Mouse (Mus musculus) hindbrain, embryonic 11.5 days (tissue): ENCODE results near the gene Pbrm1. TPM values are rescaled to one million over a fixed set of nuclear protein-coding genes. Genes with fewer than 3 reads are reported as not detected.

Experiments
- ATAC-seq: fragments of 200-750 bp; cut with Nextera tagmentation; 2 replicates; pipeline ENCODE4 v1.8.0; 2017; ENCODE audit warnings: mild to moderate bottlenecking, moderate TSS enrichment, moderate library complexity; ENCODE audit not compliant: low FRiP score
- DNase-seq: peaks from one replicate; pipeline ENCODE4 v3.0.0-alpha.2; 2015; ENCODE audit warnings: low spot score
- H3K27ac ChIP-seq: fragments of 300-500 bp; sonication (generic); 2 replicates; pipeline ENCODE4 v1.5.1; 2014; ENCODE audit warnings: mild to moderate bottlenecking, low read depth, low read length
- H3K27me3 ChIP-seq: fragments of 300-500 bp; sonication (generic); 2 replicates; pipeline ENCODE4 v1.6.1; 2014; ENCODE audit warnings: mild to moderate bottlenecking, low read length, moderate library complexity, mixed read lengths; ENCODE audit not compliant: control insufficient read depth, insufficient read depth
- H3K36me3 ChIP-seq: fragments of 300-500 bp; sonication (generic); 2 replicates; pipeline ENCODE4 v1.6.1; 2014; ENCODE audit warnings: mild to moderate bottlenecking, low read length, moderate library complexity, mixed read lengths; ENCODE audit not compliant: control insufficient read depth, insufficient read depth
- H3K4me1 ChIP-seq: fragments of 300-500 bp; sonication (generic); replicated peaks from 2 replicates; pipeline ENCODE4 v1.6.1; 2014; ENCODE audit warnings: low read length, mixed read lengths; ENCODE audit not compliant: control insufficient read depth, insufficient read depth
- H3K4me2 ChIP-seq: fragments of 300-500 bp; sonication (generic); replicated peaks from 2 replicates; pipeline ENCODE4 v1.6.1; 2014; ENCODE audit warnings: mild to moderate bottlenecking, low read depth, low read length
- H3K4me3 ChIP-seq: fragments of 300-500 bp; sonication (generic); 2 replicates; pipeline ENCODE4 v1.5.1; 2014; ENCODE audit warnings: low read depth, low read length
- H3K9ac ChIP-seq: fragments of 300-500 bp; sonication (generic); 2 replicates; pipeline ENCODE4 v1.6.1; 2014; ENCODE audit warnings: low read depth, low read length
- H3K9me3 ChIP-seq: fragments of 300-500 bp; sonication (generic); 2 replicates; pipeline ENCODE4 v1.6.1; 2016; ENCODE audit warnings: low read length; ENCODE audit not compliant: control insufficient read depth
- WGBS: fragments of 180-500 bp; shearing (Covaris S2); extraction: QIAGEN DNeasy Blood & Tissue Kit; methylation state at CpG from one replicate; pipeline ENCODE4 v1.1.7; 2014; 5-methylcytosine and 5-hydroxymethylcytosine counted together
- polyA plus RNA-seq: library from polyadenylated mRNA; unstranded; fragments of >200 nt; fragmentation: Nextera tagmentation; extraction: Ambion mirVana; gene quantifications from 2 replicates; pipeline ENCODE4 v1.2.1, GENCODE M21; 2014

Pbrm1 gene
- polyA plus RNA-seq, 1 experiment from 2014 or later = 139 TPM

DNA sequence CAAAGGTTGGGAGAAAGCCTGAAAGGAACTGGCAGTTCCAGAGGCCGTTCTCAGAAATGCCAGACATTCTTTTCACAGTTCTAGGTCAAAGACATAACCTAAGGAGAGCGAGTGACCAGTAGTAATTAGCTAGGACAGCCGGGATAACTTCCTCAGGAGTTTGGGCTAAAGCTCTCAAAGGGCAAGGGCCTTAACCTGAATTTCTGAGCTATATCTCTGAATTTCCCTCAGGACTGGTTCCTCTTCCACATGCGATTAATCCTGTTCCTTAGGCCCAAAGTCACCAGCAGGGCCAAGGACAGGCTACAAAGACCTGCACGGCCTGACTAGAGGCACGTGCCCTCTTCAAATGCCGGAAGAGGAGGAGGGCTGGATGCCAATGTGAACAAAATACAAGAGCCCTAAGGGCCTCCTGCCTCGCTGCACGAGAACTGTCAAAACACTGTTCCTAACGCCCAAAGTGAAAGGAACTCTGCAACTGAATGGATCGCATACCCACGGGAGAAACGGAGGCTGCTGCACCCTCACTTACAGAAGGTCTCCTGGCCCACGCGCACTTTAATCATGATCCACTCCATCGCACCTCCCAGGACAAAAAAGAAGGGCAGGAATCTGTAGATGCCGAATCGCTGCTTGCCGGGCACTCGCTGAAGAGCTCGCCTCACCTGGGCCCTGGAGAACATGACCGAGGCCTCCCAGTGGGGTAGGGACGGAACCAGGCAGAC, 109.3 kb downstream of the Pbrm1 start:
- peak overlapping the region; percentile 68 for H3K4me3 ChIP-seq
- H3K4me2 ChIP-seq = peak overlapping the region; percentile 80
- H3K27ac ChIP-seq = peak overlapping the region; percentile 51
- H3K9me3 ChIP-seq = no peaks in the 10 kb centered on the region
- H3K27me3 ChIP-seq = no peaks in the 10 kb centered on the region
- 0 out of 2 replicates have a peak, but pooled peaks cover 9% of the 10 kb centered on the region for H3K4me1 ChIP-seq
- WGBS = 3% methylated on average over 23 of the region's 23 CpGs
- no peak for ATAC-seq
- H3K36me3 ChIP-seq = no peaks in the 10 kb centered on the region
- H3K9ac ChIP-seq = peak overlapping the region; percentile 79
- DNase-seq = peak; percentile 63

DNA sequence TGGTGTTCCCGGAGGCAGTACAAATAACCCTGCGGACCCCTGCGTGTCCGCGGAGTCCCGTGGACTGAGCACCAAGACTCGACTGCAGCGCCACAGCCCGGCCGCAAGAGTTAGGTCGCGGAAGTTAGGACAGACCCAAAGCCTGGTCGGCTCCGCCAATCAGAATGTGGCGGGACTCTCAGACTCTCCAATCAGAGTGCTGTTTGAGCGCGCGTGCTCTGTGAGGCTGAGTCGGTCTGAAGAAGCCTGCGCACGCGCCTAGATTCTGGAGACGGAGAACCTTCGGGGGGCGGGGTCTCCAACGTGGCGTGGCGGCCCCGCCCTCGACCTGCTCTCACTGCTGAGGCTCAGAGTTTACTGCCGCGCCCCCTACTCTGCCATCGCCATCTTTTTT, 109.9 kb downstream of the Pbrm1 start, which contains the start of gene Smim4:
TSS of gene Smim4 (minus strand) at position 131 of the 394 bp plus-strand sequence.
- peak within 1 kb of the TSS; percentile 79 for H3K9ac ChIP-seq
- 0 out of 2 replicates have a peak, but pooled peaks cover 9% of the 10 kb centered on the region for H3K4me1 ChIP-seq
- peak within 1 kb of the TSS; percentile 51 for H3K27ac ChIP-seq
- no peaks in the 10 kb centered on the region for H3K9me3 ChIP-seq
- DNase-seq (peak; percentile 100), ATAC-seq (peak; percentile 92)
- peak within 1 kb of the TSS; percentile 80 for H3K4me2 ChIP-seq
- under 1% methylated on average over 33 of the region's 33 CpGs for WGBS
- H3K27me3 ChIP-seq = no peaks in the 10 kb centered on the region
- no peaks in the 10 kb centered on the region for H3K36me3 ChIP-seq
- H3K4me3 ChIP-seq = peak within 1 kb of the TSS; percentile 68

DNA sequence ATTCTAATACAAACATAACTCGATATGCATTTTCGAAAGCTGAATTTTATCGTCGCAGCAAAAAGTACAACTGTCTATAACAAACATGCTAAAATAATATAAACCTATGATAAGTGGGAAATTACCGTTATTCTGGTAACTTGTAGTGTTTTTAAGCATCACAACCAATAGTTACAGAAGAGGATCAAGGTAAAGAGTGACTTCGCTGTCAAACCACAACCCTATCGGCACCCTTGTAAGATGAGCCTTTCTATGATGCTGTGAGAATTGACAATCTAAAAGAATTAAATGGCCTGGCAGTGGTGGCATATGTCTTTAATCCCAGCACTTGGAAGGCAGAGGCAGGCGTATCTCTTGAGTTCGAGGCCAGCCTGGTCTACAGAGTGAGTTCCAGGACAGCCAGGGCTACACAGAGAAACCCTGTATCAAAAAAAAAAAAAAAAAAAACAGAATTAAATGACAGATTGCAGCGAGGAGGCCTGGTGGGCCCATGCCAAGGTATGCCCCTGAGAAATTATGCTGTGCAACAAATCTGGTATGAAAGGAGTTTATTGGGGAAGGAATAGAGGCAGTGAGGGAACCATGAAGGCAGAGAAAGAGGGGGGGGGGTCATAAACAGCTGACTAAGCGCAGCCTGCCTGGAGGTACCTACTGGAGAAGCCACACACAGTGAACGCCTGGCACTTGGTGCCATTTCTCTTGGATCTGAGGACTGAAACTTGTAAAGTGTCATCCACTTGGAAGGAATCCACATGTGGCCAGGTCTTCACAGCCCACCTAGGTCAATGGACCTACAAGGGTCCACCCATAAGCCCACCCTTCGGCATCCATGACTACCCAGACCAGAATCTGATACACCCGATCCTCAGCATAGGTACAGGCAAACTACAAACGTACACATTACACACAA, 110.6 kb downstream of the Pbrm1 start:
- peaks cover 9% of the 10 kb centered on the region; the same call in 1 of the 2 replicates for H3K4me1 ChIP-seq
- 70% methylated on average over 15 of the region's 15 CpGs for WGBS
- peak overlapping the region; percentile 86; the same call in 1 of the 2 replicates for H3K4me3 ChIP-seq
- H3K4me2 ChIP-seq = no peak overlapping the region; the same call in 1 of the 2 replicates
- peak overlapping the region; percentile 89 for H3K27ac ChIP-seq
- ATAC-seq (no peak), DNase-seq (no peak)
- no peaks in the 10 kb centered on the region for H3K9me3 ChIP-seq
- no peaks in the 10 kb centered on the region for H3K27me3 ChIP-seq
- H3K9ac ChIP-seq = no peak overlapping the region
- no peaks in the 10 kb centered on the region for H3K36me3 ChIP-seq

DNA sequence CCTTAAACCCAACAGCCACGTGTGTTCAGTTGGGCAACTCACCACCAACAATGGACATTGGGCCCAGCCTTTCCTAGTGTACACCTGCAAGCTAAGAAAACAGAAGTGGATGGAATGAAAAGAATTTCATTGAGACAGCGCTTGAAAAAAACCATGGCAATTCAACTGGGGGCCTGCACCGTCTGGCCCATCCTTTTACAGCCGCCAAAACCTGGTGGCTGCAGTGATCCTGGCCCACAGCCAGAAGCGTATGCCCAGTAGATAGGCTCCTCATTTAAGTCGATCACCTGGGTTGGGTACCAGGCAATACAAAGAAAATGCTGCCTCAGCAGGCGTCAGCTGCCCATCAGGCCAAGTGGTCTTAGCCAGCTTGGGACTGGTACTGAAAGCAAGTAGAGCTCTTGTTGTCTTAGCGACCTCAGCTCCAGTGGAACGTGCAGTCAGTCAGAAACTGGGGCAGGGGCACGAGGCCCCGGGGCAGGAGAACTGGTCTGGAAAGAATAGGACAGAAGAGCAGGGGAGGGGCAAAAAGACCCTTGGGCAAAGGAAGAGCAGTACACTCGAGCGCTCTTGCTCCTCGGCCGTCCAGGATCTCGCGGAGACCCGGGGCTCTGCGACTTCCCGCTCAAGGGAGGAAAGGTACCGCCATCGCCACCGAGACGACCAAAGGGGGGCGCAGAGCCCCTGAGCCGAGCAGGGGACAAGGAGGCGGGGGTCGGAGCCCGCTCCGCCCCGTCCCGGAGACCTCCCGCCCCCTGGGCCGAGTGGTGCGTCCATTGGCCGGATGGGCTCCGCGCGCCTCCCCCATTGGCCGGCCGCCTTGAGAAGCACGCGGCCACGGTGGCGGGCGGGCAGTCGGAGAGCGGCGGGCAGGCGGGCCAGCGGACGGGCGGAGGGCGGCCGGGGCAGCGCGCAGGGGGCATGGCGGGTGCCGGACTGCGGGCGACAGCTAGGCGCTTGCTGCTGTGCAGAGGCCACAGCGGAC, 111.6 kb downstream of the Pbrm1 start, which contains the start of gene Nt5dc2:
TSS of gene Nt5dc2 (plus strand) at position 818 of the 985 bp plus-strand sequence.
- Histone ChIP-seq H3K4me1 (peaks cover 9% of the 10 kb centered on the region; the same call in 1 of the 2 replicates), H3K27ac (peak within 1 kb of the TSS; percentile 89), H3K4me3 (peak within 1 kb of the TSS; percentile 86), H3K9me3 (no peaks in the 10 kb centered on the region), H3K9ac (peak within 1 kb of the TSS; percentile 94), H3K4me2 (peak within 1 kb of the TSS; percentile 61), H3K36me3 (peaks cover 4% of the 10 kb centered on the region; the same call in 1 of the 2 replicates), H3K27me3 (no peaks in the 10 kb centered on the region)
- ATAC-seq (peak; percentile 86), DNase-seq (peak; percentile 96)
- 6% methylated on average over 50 of the region's 63 CpGs for WGBS

DNA sequence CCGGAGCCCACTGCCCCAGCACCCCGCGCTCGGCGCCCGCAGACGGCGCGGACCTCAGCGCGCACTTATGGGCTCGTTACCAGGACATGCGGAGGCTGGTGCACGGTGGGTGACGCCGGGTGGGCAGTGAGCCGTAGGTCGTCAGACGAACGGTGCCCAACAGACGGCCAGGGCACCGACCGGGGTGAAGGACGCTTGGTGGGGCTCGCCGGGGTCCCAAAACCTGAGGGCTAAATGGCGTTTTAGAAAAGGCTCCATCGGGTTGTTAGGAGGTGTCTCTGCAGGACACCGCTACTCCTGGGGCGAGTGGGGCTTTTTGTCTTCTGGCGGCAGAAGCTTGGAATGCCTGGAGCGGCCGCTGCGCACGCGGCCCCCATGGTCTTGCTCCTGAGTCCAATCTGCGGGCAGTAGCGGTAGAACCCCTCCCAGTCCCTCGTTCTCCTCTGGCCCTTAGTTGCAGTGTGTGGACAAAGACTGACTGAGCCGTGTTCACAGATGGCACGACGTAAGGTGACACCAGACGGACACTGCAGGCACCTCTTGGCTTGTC, 112.4 kb downstream of the Pbrm1 start:
- under 1% methylated on average over 43 of the region's 43 CpGs for WGBS
- Histone ChIP-seq H3K36me3 (peaks cover 11% of the 10 kb centered on the region), H3K9me3 (no peaks in the 10 kb centered on the region), H3K9ac (peak overlapping the region; percentile 94), H3K27me3 (no peaks in the 10 kb centered on the region), H3K4me1 (peaks cover 9% of the 10 kb centered on the region; the same call in 1 of the 2 replicates), H3K4me3 (peak overlapping the region; percentile 86), H3K27ac (peak overlapping the region; percentile 89), H3K4me2 (peak overlapping the region; percentile 61)
- ATAC-seq = peak; percentile 8
- DNase-seq = peak; percentile 66

DNA sequence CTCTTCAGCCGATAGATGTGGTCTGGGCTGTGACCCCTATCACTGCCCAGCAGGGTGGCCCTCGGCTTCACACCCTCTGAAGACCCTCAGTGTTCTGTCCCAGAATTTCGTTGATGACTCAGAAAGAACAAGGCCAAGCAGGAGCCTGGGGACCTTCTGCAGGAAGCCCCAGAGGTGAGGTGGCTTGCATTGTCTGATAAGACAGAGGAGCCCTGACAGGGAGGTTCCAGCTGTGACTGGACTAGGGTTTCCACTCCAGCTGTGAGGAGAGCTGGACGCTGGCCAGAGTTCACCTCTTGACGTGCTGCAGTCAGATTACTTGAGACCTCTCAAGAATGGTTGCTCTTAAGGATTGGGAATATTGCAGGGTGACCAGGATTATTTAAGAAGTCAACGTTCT, 113.1 kb downstream of the Pbrm1 start:
- Histone ChIP-seq H3K9me3 (no peaks in the 10 kb centered on the region), H3K4me2 (peak overlapping the region; percentile 61), H3K27me3 (no peaks in the 10 kb centered on the region), H3K4me1 (peaks cover 9% of the 10 kb centered on the region; the same call in 1 of the 2 replicates), H3K9ac (peak overlapping the region; percentile 94), H3K36me3 (peaks cover 18% of the 10 kb centered on the region), H3K4me3 (peak overlapping the region; percentile 86), H3K27ac (no peak overlapping the region; the same call in 1 of the 2 replicates)
- WGBS = 9% methylated on average over 6 of the region's 6 CpGs
- DNase-seq (no peak), ATAC-seq (no peak)

DNA sequence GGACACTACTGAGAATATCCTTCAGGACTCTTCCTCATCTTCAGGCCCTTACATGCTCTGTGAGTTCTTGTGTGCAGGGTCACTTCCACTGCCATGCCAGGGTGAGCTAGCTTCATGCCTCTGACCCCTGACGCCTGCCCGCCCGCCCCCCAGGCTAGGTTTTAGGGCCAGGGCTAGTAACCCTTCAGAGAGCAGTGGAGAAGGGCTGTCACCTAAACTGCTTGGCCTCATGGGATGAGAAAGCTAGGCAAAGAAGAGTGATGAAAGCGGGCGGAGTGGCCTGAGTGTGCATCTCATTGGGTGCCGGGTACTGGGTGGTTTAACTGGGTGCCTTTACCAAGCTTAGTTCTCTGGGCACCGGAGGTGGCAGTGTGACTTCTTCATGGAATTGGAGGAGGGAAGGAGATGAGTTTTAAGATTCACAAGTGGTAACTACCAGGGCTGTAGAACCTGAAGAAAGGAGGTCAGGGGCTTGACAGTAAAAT, 113.6 kb downstream of the Pbrm1 start:
- H3K9ac ChIP-seq = peak overlapping the region; percentile 94
- 84% methylated on average over 7 of the region's 7 CpGs for WGBS

More for the DNA sequence above, 113.6 kb downstream of the Pbrm1 start:
- Histone ChIP-seq H3K4me2 (peak overlapping the region; percentile 61), H3K4me3 (peak overlapping the region; percentile 86), H3K27me3 (no peaks in the 10 kb centered on the region), H3K9me3 (no peaks in the 10 kb centered on the region), H3K27ac (no peak overlapping the region), H3K36me3 (peaks cover 21% of the 10 kb centered on the region), H3K4me1 (peaks cover 9% of the 10 kb centered on the region; the same call in 1 of the 2 replicates)
- ATAC-seq = no peak
- no peak for DNase-seq
